Mouse (Mus musculus) WW6 (cell line): ENCODE data around the gene Slc8a3.

ENCODE experiments used
- DNase-seq: peaks from one replicate; pipeline ENCODE4 v3.0.0-alpha.2; 2013; ENCODE audit warnings: low read depth, low spot score

Gene Slc8a3

GRCm38 (mm10) chr12:81237158-81237557, 95.8 kb downstream of the Slc8a3 start:
- DNase-seq = no peak

GRCm38 (mm10) chr12:81235456-81236330, 97.3 kb downstream of the Slc8a3 start:
- DNase-seq = no peak

GRCm38 (mm10) chr12:81233746-81234380, 99.1 kb downstream of the Slc8a3 start:
- DNase-seq = no peak

GRCm38 (mm10) chr12:81227767-81228460, 105.1 kb downstream of the Slc8a3 start:
- DNase-seq = no peak

GRCm38 (mm10) chr12:81226590-81226989, 106.4 kb downstream of the Slc8a3 start:
- DNase-seq = no peak

GRCm38 (mm10) chr12:81225966-81226577, 106.9 kb downstream of the Slc8a3 start:
- DNase-seq = no peak

GRCm38 (mm10) chr12:81224843-81225242, 108.1 kb downstream of the Slc8a3 start:
- no peak for DNase-seq

GRCm38 (mm10) chr12:81223276-81223675, 109.7 kb downstream of the Slc8a3 start:
- DNase-seq = no peak

GRCm38 (mm10) chr12:81219339-81219738, 113.6 kb downstream of the Slc8a3 start:
- no peak for DNase-seq

GRCm38 (mm10) chr12:81208559-81208958, 124.4 kb downstream of the Slc8a3 start:
- no peak for DNase-seq

- peak; percentile 36 for DNase-seq
These were observed 127.1 kb downstream of the Slc8a3 start for GRCm38 (mm10) chr12:81205619-81206560.

GRCm38 (mm10) chr12:81203226-81203625, 129.8 kb downstream of the Slc8a3 start:
- no peak for DNase-seq

- DNase-seq = peak; percentile 14
These were observed 133.6 kb downstream of the Slc8a3 start for GRCm38 (mm10) chr12:81199280-81199955.

- DNase-seq = no peak
These were observed 135.4 kb downstream of the Slc8a3 start for GRCm38 (mm10) chr12:81197468-81198075.

GRCm38 (mm10) chr12:81193968-81194367, 139.0 kb downstream of the Slc8a3 start:
- no peak for DNase-seq

GRCm38 (mm10) chr12:81189636-81190035, 143.3 kb downstream of the Slc8a3 start:
- no peak for DNase-seq

GRCm38 (mm10) chr12:81188996-81189395, 144.0 kb downstream of the Slc8a3 start:
- no peak for DNase-seq

- DNase-seq = no peak
These were observed 144.6 kb downstream of the Slc8a3 start for GRCm38 (mm10) chr12:81188423-81188822.

- no peak for DNase-seq
These were observed 146.3 kb downstream of the Slc8a3 start for GRCm38 (mm10) chr12:81186668-81187067.

GRCm38 (mm10) chr12:81186081-81186480, 146.9 kb downstream of the Slc8a3 start:
- no peak for DNase-seq
